Mouse (Mus musculus): Measurements from ENCODE around the gene Lhx4. TPM values are rescaled to one million over a fixed set of nuclear protein-coding genes. Genes with fewer than 3 reads are reported as not detected.

Lhx4 gene
- polyA plus RNA-seq, 1 experiment from 2014 or later: 0.33 TPM

GRCm38 (mm10) chr1:155689141-155689540 lies 62.3 kb downstream of the Lhx4 start:
- Histone ChIP-seq H3K9ac (replicated peaks) (no peak overlapping the region), H3K36me3 (no peaks in the 10 kb centered on the region), H3K27ac (replicated peaks) (no peak overlapping the region), H3K4me2 (replicated peaks) (no peak overlapping the region), H3K4me1 (peaks cover 11% of the 10 kb centered on the region), H3K4me3 (no peak overlapping the region), H3K9me3 (no peaks in the 10 kb centered on the region), H3K27me3 (no peaks in the 10 kb centered on the region)
- WGBS: 87% methylated on average over 4 of the region's 4 CpGs
- ATAC-seq (replicated peaks): no peak

- Histone ChIP-seq H3K4me1 (no peaks in the 10 kb centered on the region), H3K9me3 (no peaks in the 10 kb centered on the region), H3K4me2 (replicated peaks) (no peak overlapping the region), H3K27ac (replicated peaks) (no peak overlapping the region), H3K4me3 (no peak overlapping the region), H3K9ac (replicated peaks) (no peak overlapping the region), H3K36me3 (no peaks in the 10 kb centered on the region), H3K27me3 (no peaks in the 10 kb centered on the region)
- no peak for ATAC-seq (replicated peaks)
- 76% methylated on average over 15 of the region's 15 CpGs for WGBS
Observed at GRCm38 (mm10) chr1:155686816-155687215, 64.7 kb downstream of the Lhx4 start.

- no peak overlapping the region for H3K4me2 ChIP-seq (replicated peaks)
- H3K4me1 ChIP-seq: peaks cover 7% of the 10 kb centered on the region; the same call in 1 of the 2 replicates
- ATAC-seq (replicated peaks): peak; percentile 64
- no peaks in the 10 kb centered on the region for H3K27me3 ChIP-seq
- peak overlapping the region; percentile 37; the same call in 1 of the 2 replicates for H3K27ac ChIP-seq (replicated peaks)
- 60% methylated on average over 10 of the region's 10 CpGs for WGBS
- no peaks in the 10 kb centered on the region for H3K36me3 ChIP-seq
- no peak overlapping the region for H3K4me3 ChIP-seq
- H3K9me3 ChIP-seq: no peaks in the 10 kb centered on the region
- no peak overlapping the region for H3K9ac ChIP-seq (replicated peaks)
Observed at GRCm38 (mm10) chr1:155681116-155681799, 70.2 kb downstream of the Lhx4 start.

GRCm38 (mm10) chr1:155675570-155675969 lies 75.9 kb downstream of the Lhx4 start:
- no peak overlapping the region for H3K4me3 ChIP-seq
- no peak overlapping the region for H3K4me2 ChIP-seq (replicated peaks)
- H3K36me3 ChIP-seq: no peaks in the 10 kb centered on the region
- no peak for ATAC-seq (replicated peaks)
- H3K27ac ChIP-seq (replicated peaks): no peak overlapping the region
- H3K9me3 ChIP-seq: no peaks in the 10 kb centered on the region
- WGBS: 94% methylated on average over 6 of the region's 6 CpGs
- H3K9ac ChIP-seq (replicated peaks): no peak overlapping the region
- no peaks in the 10 kb centered on the region for H3K27me3 ChIP-seq
- H3K4me1 ChIP-seq: no peaks in the 10 kb centered on the region

- Histone ChIP-seq H3K4me1 (no peaks in the 10 kb centered on the region), H3K4me2 (replicated peaks) (no peak overlapping the region), H3K27ac (replicated peaks) (no peak overlapping the region), H3K27me3 (no peaks in the 10 kb centered on the region), H3K36me3 (no peaks in the 10 kb centered on the region), H3K4me3 (no peak overlapping the region), H3K9ac (replicated peaks) (no peak overlapping the region), H3K9me3 (no peaks in the 10 kb centered on the region)
- 92% methylated on average over 5 of the region's 5 CpGs for WGBS
- ATAC-seq (replicated peaks): no peak
Observed at GRCm38 (mm10) chr1:155663994-155664393, 87.5 kb downstream of the Lhx4 start.

- ATAC-seq (replicated peaks): no peak
- Histone ChIP-seq H3K4me1 (0 out of 2 replicates have a peak, but pooled peaks cover 3% of the 10 kb centered on the region), H3K27me3 (no peaks in the 10 kb centered on the region), H3K9me3 (no peaks in the 10 kb centered on the region), H3K4me2 (replicated peaks) (no peak overlapping the region), H3K9ac (replicated peaks) (no peak overlapping the region), H3K27ac (replicated peaks) (no peak overlapping the region), H3K36me3 (no peaks in the 10 kb centered on the region), H3K4me3 (no peak overlapping the region)
- 61% methylated on average over 5 of the region's 5 CpGs for WGBS
Observed at GRCm38 (mm10) chr1:155656321-155656720, 95.2 kb downstream of the Lhx4 start.

- no peak overlapping the region for H3K9ac ChIP-seq (replicated peaks)
- no peak overlapping the region for H3K27ac ChIP-seq (replicated peaks)
- H3K9me3 ChIP-seq: no peaks in the 10 kb centered on the region
- no peak for ATAC-seq (replicated peaks)
- no peak overlapping the region for H3K4me2 ChIP-seq (replicated peaks)
- 12% methylated on average over 3 of the region's 3 CpGs for WGBS
- no peaks in the 10 kb centered on the region for H3K27me3 ChIP-seq
- 0 out of 2 replicates have a peak, but pooled peaks cover 6% of the 10 kb centered on the region for H3K4me1 ChIP-seq
- no peaks in the 10 kb centered on the region for H3K36me3 ChIP-seq
- no peak overlapping the region for H3K4me3 ChIP-seq
Observed at GRCm38 (mm10) chr1:155654961-155655360, 96.5 kb downstream of the Lhx4 start.

GRCm38 (mm10) chr1:155650121-155650846 lies 101.2 kb downstream of the Lhx4 start:
- 0 out of 2 replicates have a peak, but pooled peaks cover 8% of the 10 kb centered on the region for H3K4me1 ChIP-seq
- no peak overlapping the region for H3K4me3 ChIP-seq
- no peak for ATAC-seq (replicated peaks)
- no peaks in the 10 kb centered on the region for H3K36me3 ChIP-seq
- WGBS: 62% methylated on average over 9 of the region's 9 CpGs
- no peaks in the 10 kb centered on the region for H3K27me3 ChIP-seq
- H3K9me3 ChIP-seq: no peaks in the 10 kb centered on the region
- no peak overlapping the region for H3K4me2 ChIP-seq (replicated peaks)
- H3K27ac ChIP-seq (replicated peaks): no peak overlapping the region
- H3K9ac ChIP-seq (replicated peaks): no peak overlapping the region

Other genes with a start within 250 kb of the Lhx4 start
- gene Acbd6, start 193.6 kb downstream of the Lhx4 start, polyA plus RNA-seq (2015; fragmentation: Nextera tagmentation; extraction: Ambion mirVana): 97.7 and 106 TPM in 2 replicates
- 19.8 and 21.9 TPM in 2 replicates for gene Qsox1, start 61.2 kb upstream of the Lhx4 start, polyA plus RNA-seq (2015; fragmentation: Nextera tagmentation; extraction: Ambion mirVana)
- 10.7 and 12.3 TPM in 2 replicates for gene Cep350, start 221.6 kb upstream of the Lhx4 start, polyA plus RNA-seq (2015; fragmentation: Nextera tagmentation; extraction: Ambion mirVana)